Mouse (Mus musculus) inflammation-experienced regulatory T-cells, adult 6 months (primary cell): ENCODE results near the gene Tatdn2. TPM values are rescaled to one million over a fixed set of nuclear protein-coding genes. Genes with fewer than 3 reads are reported as not detected.
A peak's percentile ranks its signal among the peaks of the same experiment; 100 is the strongest.
"Not testable (repeated sequence)": the region's sequence is repeated elsewhere in the genome, so short reads cannot be mapped to it uniquely, and the experiment has no call there.

Experiments
- ATAC-seq: one replicate; pipeline ENCODE4 v1.8.0; 2017
- polyA plus RNA-seq, 3 experiments: library from polyadenylated mRNA; unstranded; fragments of 100-300 nt; shearing (Covaris generic); gene quantifications; one replicate each; pipeline ENCODE4 v1.2.1; 2017

Gene Tatdn2
- polyA plus RNA-seq: 1 to 10 TPM; 3.2 to 7.7 (median 7.5) TPM

DNA sequence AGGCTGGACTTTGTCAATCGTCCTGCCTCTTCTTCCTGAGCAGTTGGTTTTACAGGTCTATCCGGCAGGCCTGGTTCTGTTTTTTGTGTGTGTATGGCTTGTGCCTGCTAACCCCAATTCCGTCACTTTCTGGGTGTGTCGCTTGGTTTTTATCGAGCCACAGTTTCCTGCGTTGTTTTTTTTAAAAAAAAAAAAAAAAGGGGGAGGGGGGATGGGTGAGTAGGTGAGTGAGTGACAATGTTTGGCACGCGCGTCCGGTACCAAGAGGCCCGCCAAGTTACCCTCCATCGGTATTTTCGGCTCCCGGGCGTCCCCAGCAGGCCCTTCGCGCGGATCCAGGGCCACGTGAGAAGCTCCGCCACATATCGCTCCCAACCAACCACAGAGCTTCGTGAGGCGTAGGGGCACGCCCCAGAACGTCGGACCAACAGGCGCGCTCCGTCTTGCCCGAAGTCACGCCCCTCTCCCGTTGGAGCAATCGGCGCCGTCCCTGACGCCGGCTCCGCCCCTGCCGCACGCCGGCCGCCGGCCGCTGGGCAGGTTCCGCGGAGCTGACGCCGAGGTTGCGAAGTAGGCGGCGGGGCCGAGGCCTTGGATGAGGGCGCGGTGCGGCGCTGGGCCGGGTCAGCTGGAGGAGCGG is at the start of gene Tatdn2:
Gene Tatdn2 (plus strand): TSS at position 469 of the 640 bp plus-strand sequence.
- peak; percentile 88 for ATAC-seq

DNA sequence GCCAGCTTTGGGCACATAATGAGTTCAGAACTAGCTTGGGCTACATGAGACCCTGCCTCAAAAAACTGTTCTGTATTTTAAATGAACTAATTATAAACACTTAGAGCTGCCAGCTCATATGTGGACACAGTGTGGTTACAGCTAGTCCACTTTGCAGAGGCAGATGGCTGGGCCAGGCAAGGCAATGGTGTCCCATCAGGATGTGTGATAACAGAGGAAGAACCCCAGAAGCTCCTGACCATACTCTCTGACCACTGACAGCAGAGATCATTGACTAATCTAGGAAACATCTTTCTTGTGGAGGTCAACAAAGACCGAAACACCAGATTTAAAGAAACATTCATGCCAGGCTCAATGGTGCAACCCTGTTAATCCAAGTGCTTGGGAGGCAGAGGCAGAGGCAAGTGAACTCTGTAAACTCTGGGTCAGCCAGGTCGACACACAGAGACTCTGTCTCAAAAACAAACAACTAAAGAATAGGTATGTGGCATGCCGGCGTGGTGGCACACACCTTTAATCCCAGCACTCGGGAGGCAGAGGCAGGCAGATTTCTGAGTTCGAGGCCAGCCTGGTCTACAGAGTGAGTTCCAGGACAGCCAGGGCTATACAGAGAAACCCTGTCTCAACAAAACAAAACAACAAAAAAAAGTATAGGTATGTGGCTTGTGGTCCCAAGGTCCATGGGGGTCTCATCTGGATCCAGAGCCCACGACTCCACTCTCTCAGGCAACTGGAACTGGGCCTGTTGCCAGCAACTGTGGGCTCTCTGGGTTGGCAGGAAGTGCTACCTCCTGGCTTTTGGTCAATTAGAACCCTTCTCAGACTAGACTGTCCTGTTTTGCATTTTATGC is 47.3 kb upstream of the Tatdn2 start:
- ATAC-seq: no peak

DNA sequence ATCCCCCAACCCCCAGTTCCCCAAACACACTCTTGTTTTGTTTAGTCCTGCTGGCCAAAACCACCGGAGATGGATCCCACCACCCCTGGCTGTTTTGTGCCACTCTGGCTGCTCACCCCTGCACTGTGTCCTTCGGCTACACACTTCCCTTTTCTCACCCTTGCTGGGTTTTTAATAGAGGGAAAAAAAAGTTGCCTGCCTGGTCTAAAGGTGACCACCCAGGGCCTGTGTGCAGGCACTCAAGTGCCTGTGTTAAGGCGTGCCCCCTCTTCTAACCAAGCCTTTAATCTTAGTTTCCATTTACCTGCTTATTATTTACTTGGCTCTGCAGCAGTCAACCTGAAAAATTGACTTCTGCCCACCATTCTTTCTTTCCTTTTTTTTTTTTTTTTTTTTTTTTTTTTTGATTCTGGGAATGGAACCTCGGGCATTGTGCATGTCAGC is 46.6 kb upstream of the Tatdn2 start:
- no peak for ATAC-seq

DNA sequence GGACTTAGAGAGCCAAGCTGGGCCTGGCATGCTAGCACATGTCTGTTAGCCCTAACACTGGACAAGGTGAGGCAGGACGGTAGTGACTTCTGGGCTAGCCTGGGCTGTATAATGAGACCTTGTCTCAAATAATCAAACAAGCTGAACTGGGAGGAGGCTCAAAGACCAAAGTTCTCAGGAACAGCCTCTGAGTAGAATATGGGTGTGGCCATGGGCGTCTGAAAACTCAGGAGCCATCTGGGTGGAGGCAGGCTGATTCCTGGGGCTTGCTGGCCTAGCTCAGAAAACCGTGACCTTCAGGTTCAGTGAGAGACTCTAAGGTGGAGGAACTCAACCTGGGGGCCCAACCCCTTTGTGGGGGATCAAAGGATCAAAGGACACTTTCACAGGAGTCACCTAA is 45.2 kb upstream of the Tatdn2 start:
- no peak for ATAC-seq

DNA sequence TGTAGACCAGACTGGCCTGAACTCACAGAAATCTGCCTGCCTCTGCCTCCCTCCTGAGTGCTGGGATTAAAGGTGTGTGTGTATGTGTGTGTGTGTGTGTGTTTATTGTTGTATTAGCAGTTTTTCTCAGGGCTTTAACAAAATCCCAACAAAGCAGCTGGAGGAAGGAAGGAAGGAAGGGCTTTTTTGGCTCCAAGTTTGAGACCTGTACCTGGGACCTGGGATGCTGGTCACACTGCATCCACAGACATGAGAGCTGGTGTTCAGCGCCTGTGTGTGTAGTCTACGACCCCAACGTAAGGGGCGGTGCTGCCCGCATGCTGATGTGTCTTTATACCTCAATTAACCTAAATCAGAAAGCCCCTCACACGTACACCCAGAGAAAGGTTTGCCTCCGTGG is 43.3 kb upstream of the Tatdn2 start:
- ATAC-seq: no peak

DNA sequence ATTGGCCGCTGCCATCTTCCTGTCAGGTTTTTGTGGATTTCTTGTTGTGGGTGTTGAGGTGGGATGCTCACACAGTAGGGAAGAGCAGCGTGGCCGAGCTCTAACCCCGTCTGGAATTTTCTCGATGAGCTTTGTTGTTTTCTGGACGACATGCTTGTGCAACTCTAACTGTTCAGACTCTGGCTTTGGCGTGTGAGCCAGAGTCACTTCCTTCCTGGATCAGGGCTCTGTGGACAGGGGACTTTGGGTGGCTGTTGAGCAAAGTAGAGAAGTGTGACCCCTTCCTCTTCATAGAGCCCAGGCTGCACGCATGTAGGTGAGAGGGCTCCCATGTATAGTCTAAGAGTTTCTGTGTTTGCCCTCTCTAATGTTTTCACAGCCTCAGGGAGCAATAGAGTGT is 42.7 kb upstream of the Tatdn2 start:
- no peak for ATAC-seq

DNA sequence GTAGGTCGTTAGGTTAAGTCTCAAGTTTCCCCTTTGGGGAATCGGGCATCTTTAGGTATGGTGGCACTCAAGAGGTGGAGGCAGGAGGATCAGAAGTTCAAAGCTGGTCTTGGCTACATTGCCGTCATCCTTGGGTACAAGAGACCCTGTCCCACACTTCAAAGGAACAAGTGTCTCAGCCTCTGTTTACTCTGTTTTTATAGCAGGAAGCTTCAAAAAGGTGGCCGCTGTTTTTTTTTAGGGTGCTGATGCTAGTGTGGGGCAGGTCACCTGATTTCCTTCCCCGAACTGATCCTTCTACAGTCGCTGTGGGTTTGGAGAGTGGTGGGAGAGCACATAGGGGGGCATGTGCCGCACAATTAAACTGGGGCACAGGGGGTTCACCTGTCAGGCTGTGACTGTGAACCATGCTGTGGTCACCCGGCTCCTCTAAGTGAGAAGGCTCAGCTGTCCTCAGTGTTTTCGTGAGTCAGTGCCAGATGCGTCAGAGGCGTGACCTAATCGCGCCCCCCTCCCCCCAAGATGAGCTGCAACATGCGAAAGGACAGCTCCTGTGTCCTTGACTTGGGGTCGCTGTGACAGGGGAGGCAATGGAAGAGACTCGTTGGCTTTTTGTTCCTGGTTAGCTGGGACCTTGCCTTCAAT is 42.0 kb upstream of the Tatdn2 start:
- peak; percentile 62 for ATAC-seq

DNA sequence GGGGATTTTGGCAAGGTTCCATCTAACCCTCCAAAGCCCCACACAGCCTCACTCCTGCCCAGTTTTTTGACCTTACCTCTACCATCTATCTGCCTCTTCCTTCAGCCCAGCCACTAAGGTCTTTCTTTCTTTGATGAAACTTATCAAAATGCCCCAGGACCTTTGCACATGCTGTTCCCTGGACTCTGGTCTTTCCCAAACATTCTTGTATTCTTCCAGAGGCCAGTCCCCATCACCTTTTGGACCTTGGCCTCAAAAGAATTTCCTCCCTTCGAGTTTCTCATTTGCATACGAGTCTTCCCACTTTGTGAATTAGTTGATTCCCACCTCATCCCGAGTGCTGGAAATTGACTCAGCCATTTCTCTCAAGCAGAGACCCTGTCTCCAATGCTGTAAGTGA is 41.4 kb upstream of the Tatdn2 start:
- no peak for ATAC-seq

DNA sequence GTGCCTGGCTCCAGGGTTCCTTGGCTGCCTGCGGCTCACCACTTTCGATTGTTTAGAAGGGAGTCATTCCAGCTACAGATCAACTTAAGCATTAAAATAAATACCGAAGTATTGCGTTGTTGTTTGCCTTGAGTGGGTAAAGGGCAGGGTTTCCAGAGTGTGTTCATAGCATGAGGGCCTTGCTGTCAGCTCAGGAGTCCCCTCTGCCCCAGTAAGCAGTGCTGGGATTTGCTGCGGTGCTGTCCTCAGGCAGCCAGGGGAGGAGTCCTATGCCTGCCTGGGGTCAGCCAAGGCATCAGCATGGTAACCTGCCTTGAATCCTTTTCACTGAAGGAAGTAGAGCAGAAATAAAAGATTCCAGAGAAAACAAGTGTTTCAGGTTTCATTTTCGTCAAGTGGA is 40.0 kb upstream of the Tatdn2 start:
- ATAC-seq: no peak

DNA sequence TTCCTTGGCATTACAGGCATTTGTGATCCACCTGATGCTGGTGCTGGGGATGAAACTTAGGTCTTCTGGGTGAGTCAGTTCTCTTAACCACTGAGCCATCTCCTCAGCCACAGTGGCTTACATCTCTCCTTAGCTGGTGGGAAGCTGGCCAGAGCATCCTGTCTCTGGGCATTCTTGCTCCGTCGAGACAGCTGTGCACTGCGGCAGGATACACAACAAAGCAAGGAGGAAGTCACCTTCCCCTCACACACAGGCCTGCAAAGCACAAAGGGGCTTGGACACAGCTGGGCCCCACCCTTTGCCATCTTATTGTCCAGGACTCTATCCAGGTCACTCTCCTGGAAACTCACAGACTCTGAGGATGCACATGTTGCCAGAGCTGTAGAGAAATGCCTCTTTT is 38.6 kb upstream of the Tatdn2 start:
- ATAC-seq: no peak

DNA sequence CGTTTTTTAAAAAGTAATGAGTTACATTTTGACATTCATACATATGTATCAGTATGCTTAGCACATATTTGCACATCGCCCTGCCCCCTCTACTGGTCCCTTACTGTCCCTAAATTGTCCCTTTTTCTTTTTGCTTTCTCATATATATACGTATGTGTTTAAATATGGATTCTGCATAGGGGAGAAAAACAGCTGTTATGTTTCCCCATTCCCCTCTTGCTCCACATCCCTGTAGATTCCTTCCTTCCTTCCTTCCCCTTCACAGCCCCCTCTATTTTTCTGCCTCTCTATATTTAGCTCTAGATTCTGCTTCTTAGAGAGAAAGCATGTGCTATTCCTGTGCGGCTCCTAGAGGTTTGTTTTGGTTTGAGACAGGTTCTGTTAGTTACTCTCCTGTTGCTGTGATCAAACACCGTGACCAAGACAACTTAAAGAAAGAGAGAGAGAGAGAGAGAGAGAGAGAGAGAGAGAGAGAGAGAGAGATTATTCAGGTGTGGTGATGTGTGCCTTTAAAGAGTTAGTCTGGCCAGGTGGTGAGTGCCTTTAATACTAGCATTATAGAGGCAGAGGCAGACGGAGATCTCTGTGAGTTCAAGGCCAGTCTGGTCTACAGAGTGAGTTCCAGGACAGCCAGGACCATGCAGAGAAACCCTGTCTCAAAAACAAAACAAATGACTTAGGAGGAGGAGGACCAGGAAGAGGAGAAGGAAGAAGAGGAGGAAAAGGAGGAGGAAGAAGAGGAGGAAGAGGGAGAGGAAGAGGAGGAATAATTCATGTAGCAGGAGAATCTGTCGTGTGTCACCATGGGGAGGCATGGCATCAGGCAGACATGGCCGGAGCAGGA is 37.0 kb upstream of the Tatdn2 start:
- ATAC-seq: no peak

DNA sequence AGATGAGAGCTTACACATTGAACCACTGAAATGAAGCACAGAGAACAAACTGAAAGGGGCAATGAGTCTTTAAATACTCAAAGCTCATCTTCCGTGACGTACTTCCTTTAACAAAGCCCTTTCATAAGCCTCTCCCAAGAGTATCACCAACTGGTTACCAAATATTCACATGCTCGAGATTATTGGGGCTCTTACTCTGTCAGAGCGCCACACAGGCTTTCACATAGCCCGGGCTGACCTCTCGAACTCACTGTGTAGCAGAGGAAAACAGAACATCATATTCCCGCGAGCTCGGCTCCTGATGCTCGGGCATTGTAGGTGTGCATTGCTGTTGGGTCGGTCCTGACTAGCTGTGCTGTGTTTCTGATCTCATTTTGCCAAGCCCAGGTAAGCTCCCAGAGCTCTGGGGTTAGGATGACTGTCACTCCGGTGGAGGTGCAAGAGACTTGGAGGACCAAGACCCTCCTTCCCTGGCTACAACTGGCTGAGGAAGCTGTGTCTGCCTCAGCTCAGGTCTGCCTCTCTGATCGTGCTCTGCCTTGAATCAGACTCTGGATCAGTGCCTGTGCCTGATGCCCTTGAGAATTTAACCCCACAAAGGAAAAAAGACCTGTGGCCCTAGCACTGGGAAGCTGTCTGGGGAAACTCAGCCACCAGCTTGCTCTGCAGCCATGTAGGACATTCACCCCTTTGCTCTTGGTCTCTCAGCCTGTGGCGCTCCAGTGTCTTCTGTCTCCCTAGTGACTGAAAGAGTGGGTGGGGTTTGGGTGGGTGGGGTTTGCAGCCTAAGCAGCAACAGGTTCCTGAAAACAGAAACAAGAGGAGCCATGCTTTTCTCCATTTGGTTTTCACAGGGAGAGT is 36.1 kb upstream of the Tatdn2 start:
- ATAC-seq: peak; percentile 65

DNA sequence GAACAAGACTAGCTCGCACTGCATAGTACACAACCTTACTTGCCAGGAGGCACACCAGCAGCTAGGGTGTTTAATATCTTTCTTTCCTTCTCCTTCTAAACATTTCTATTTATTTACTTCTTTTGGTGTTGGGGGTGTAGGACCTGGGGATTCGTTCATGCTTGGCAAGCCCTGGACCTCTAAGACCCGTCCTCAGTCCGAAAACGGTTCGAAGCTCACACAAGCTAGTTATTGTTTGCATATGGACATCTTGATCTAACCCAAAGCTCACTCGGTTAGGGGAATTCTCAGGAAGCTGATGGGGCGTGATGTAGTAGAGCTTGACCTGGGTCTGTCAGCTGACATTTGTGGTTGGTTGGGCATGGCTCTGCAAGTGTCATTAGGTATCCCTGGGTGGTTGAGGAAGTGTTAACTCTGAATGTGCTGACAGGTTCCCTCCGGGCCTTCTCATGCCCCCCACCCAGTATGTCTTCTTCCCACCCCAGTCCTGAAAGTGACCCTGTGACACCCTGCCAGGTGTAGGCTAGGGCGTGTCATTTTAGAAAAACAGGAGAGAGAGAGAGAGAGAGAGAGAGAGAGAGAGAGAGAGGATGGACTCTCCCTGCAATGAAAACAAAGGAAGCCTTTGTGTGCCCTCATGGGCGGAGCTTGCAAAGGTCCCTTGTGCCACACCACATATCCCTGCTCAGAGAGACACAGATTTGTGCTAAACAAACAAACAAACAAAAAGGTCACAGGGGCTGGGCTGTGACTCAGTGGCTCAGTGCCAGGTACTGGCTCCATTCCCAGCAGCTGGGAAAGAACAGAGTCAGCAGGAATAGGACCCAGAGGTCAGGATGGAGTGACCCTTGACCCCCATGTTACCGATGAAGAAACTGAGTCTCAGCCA is 35.3 kb upstream of the Tatdn2 start:
- ATAC-seq: peak; percentile 68

DNA sequence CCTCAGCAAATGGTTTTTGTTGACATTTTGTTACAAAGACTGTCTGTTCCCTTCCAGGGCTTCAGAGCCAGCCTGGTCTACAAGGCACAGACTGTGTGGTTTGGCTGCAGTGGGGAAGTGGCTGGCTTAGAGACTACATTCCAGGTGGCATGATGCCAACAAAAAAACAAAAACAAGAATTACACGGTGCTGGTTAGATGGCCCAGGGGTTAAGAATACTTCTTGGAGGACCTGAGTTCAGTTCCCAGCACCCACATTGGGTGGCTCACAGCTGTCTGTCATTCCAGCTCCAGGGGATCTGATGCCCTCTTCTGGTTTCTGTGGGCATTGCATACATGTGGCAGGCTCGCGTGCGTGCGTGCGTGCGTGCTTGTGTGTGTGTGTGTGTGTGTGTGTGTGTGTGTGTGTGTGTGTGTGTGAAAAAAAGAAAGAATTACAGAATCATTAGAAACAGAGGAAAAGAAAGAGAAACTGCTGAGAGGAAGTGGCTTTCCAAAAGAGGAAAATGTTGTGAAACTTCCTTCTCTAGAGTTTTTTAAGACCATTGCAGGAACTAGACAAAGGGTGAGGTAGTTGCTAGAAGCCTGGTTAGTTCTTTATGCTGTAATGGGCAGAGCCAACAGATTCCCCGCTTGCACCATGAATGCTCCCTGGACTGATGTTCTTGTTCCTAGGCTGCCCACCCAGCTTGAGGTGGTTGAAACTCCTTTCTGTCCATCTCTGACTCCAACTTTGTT is 33.7 kb upstream of the Tatdn2 start:
- no peak for ATAC-seq

DNA sequence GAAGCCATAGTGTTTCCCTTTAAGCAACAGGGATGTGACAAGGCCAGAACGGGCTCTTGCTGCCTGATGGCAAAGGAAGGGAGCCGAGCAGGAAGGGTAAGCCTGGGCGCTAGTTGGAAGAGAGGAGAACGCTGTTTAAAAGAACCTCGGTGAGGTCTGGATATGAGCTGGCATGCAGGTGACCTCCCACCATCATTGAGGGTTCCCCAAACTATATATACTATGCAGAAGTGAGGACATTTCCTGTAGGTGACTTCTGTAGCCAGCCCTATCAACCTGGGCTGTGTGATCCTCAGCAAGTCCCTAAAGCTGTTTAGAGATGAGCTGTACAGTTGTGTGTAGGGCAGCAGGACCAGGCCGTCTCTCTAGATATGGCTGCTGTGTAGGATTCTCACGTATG is 32.5 kb upstream of the Tatdn2 start:
- no peak for ATAC-seq

DNA sequence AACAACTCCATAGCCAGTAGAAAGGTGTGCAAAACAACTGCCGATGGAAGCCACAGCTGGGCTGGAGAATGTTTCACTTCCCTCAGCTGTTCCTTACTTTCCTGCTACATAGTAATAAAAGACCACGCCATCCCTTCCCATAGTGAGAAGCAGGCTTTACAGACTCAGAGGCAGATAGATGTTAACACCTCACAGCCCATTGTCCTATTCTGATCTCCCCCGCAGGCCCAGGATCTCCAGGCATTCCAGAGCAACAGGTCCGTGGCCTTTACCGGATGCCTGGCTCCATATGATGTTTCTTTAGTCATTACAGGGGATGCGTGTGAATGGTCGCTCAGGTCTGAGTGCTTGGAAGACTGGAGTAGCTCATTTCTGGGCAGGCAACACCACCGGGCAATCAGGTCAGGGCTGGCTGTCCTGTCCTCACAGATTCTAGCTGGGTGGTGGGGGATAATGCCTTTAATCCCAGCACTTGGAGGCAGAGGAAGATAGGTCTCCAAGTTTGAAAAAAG is 29.2 kb upstream of the Tatdn2 start:
- no peak for ATAC-seq

DNA sequence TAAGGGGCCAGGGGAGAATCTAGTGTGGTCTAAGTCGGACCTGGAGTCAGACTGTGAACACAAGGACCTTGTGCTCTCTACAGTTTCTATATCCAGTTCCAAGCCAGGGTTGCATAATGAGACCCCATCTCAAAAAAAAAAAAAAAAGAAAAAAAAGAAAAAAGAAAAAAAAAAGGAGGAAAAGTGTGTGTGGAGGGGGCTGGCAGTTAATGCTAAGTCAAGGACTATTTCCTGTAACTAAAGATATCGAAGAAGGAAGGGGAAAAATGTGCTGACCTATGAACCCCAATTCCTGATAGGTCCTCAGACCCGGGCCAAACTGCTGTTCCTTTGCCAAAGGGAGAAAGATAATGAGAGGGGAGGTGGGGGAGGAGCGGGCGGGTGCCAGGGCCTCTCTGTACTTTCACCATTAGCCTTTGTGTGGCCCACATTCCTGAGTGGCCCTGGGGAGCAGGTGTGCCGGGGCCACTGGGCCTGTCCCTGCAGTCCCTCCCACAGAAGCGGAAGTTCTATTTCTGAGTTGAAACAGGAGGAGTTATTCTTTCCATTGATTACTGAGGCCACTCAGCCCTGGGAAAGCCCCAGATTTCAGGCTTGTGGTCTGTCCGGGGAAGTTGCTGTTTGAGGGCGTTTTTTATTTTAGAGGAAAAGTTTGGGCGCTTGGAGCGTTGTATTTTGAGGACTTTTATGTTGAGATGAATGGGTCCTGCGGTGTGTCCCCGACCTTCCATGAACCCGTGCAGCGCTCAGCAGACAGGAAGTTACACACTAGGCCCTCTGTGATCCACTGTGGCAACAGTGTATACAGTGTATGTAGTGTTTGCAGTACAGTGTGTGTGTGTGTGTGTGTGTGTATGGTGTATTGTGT is 28.3 kb upstream of the Tatdn2 start:
- peak; percentile 80 for ATAC-seq

DNA sequence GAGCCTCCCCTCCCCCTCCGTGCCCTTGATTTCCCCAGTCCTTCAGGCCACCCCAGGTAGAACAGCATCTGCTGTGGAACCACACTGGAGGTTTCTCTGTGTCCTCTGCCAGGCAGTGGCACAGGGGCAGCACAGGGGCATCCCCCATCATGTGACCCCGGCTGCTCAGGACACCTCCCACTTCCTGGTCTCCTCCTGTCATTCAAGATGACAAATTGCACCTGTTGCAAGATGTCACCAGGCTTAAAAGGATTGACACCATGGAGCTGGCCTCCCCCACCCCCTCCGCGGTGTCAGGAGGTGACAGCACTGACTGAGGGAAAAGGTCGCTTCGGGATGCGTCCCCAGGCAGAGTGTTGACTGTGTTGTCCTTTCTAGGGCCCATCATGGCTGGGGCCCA is 27.0 kb upstream of the Tatdn2 start:
- ATAC-seq: peak; percentile 66

DNA sequence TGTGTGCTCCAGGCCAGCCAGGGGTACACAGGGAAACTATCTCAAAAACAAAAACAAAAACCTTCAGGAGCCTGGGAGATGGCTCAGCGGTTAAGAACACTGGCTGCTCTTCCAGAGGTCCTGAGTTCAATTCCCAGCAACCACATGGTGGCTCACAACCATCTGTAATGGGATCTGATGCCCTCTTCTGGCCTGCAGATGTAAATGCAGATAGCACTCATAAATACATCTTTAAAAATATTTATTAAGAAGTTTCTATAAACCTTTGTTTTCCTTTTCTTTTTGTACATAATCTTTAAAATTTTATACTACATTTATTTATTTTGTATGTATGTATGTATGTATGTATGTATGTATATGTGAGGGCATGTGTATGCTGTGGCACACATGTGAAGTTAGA is 24.8 kb upstream of the Tatdn2 start:
- not testable (repeated sequence) for ATAC-seq
